Mouse (Mus musculus) embryonic facial prominence, embryonic 14.5 days (tissue): ENCODE measurements around the gene Ehhadh. TPM values are rescaled to one million over a fixed set of nuclear protein-coding genes. Genes with fewer than 3 reads are reported as not detected.

Experiments used
- ATAC-seq: fragments of 200-750 bp; cut with Nextera tagmentation; 2 replicates; pipeline ENCODE4 v1.8.0; 2017; ENCODE audit warnings: low read depth, moderate number of reproducible peaks, moderate TSS enrichment
- DNase-seq: peaks from one replicate; pipeline ENCODE4 v3.0.0-alpha.2; 2015; ENCODE audit warnings: low spot score
- H3K27ac ChIP-seq: fragments of 300-500 bp; sonication (generic); replicated peaks from 2 replicates; pipeline ENCODE4 v1.5.1; 2014; ENCODE audit warnings: low read depth, mild to moderate bottlenecking, low read length, moderate library complexity
- H3K27me3 ChIP-seq: fragments of 300-500 bp; sonication (generic); replicated peaks from 2 replicates; pipeline ENCODE4 v1.6.1; 2014; ENCODE audit warnings: low read length; ENCODE audit not compliant: control insufficient read depth, insufficient read depth
- H3K36me3 ChIP-seq: fragments of 300-500 bp; sonication (generic); 2 replicates; pipeline ENCODE4 v1.6.1; 2014; ENCODE audit warnings: low read length, mixed read lengths; ENCODE audit not compliant: control insufficient read depth, insufficient read depth
- H3K4me1 ChIP-seq: fragments of 300-500 bp; sonication (generic); 2 replicates; pipeline ENCODE4 v1.6.1; 2014; ENCODE audit warnings: antibody characterized with exemption, low read length; ENCODE audit not compliant: control insufficient read depth, insufficient read depth
- H3K4me2 ChIP-seq: fragments of 300-500 bp; sonication (generic); 2 replicates; pipeline ENCODE4 v1.6.1; 2014; ENCODE audit warnings: low read depth, mild to moderate bottlenecking, low read length, moderate library complexity, mixed read lengths
- H3K4me3 ChIP-seq: fragments of 300-500 bp; sonication (generic); 2 replicates; pipeline ENCODE4 v1.5.1; 2014; ENCODE audit warnings: low read depth, mild to moderate bottlenecking, low read length
- H3K9ac ChIP-seq: fragments of 300-500 bp; sonication (generic); 2 replicates; pipeline ENCODE4 v1.6.1; 2014; ENCODE audit warnings: low read depth, mild to moderate bottlenecking, low read length, moderate library complexity, mixed read lengths
- H3K9me3 ChIP-seq: fragments of 300-500 bp; sonication (generic); 2 replicates; pipeline ENCODE4 v1.6.1; 2016; ENCODE audit warnings: low read length; ENCODE audit not compliant: control insufficient read depth
- WGBS: fragments of 180-500 bp; shearing (Covaris S2); extraction: QIAGEN DNeasy Blood & Tissue Kit; methylation state at CpG from one replicate; pipeline ENCODE4 v1.1.7; 2014; 5-methylcytosine and 5-hydroxymethylcytosine counted together
- polyA plus RNA-seq: library from polyadenylated mRNA; unstranded; fragments of >200 nt; fragmentation: Nextera tagmentation; extraction: Ambion mirVana; gene quantifications from 2 replicates; pipeline ENCODE4 v1.2.1, GENCODE M21; 2014

The Ehhadh gene
- polyA plus RNA-seq, 1 experiment from 2014 or later = 2.2 TPM

GRCm38 (mm10) chr16:21741542-21741941 lies 46.1 kb downstream of the Ehhadh start:
- Histone ChIP-seq H3K27ac (no peak overlapping the region), H3K4me3 (no peak overlapping the region), H3K4me2 (no peak overlapping the region), H3K36me3 (no peaks in the 10 kb centered on the region), H3K9ac (no peak overlapping the region), H3K27me3 (no peaks in the 10 kb centered on the region), H3K4me1 (no peaks in the 10 kb centered on the region), H3K9me3 (no peaks in the 10 kb centered on the region)
- no peak for DNase-seq
- WGBS = 87% methylated on average over 3 of the region's 3 CpGs
- no peak for ATAC-seq

- 89% methylated on average over 1 of the region's 1 CpGs for WGBS
- no peaks in the 10 kb centered on the region for H3K36me3 ChIP-seq
- no peaks in the 10 kb centered on the region for H3K4me1 ChIP-seq
- no peaks in the 10 kb centered on the region for H3K9me3 ChIP-seq
- DNase-seq = no peak
- no peak overlapping the region for H3K9ac ChIP-seq
- no peak overlapping the region for H3K4me3 ChIP-seq
- no peak overlapping the region for H3K4me2 ChIP-seq
- H3K27me3 ChIP-seq = no peaks in the 10 kb centered on the region
- H3K27ac ChIP-seq = no peak overlapping the region
- ATAC-seq = no peak
Measured at GRCm38 (mm10) chr16:21735638-21736037, 52.0 kb downstream of the Ehhadh start.

GRCm38 (mm10) chr16:21727897-21728364 lies 59.7 kb downstream of the Ehhadh start:
- Histone ChIP-seq H3K4me1 (no peaks in the 10 kb centered on the region; the same call in 1 of the 2 replicates), H3K4me2 (peak overlapping the region; percentile 27; the same call in 1 of the 2 replicates), H3K27ac (no peak overlapping the region), H3K9ac (0 out of 2 replicates have a peak overlapping the region, but pooled peaks have one; percentile 14), H3K36me3 (no peaks in the 10 kb centered on the region), H3K27me3 (no peaks in the 10 kb centered on the region), H3K4me3 (peak overlapping the region; percentile 15; the same call in 1 of the 2 replicates), H3K9me3 (no peaks in the 10 kb centered on the region)
- 39% methylated on average over 10 of the region's 10 CpGs for WGBS
- DNase-seq (peak; percentile 86), ATAC-seq (no peak)

GRCm38 (mm10) chr16:21727421-21727820 lies 60.2 kb downstream of the Ehhadh start:
- WGBS = 87% methylated on average over 3 of the region's 3 CpGs
- ATAC-seq = no peak
- H3K4me3 ChIP-seq = no peak overlapping the region

GRCm38 (mm10) chr16:21724261-21724660 lies 63.3 kb downstream of the Ehhadh start:
- Histone ChIP-seq H3K9me3 (no peaks in the 10 kb centered on the region), H3K4me1 (no peaks in the 10 kb centered on the region; the same call in 1 of the 2 replicates), H3K36me3 (no peaks in the 10 kb centered on the region), H3K27ac (no peak overlapping the region), H3K27me3 (no peaks in the 10 kb centered on the region), H3K4me3 (no peak overlapping the region), H3K4me2 (no peak overlapping the region), H3K9ac (no peak overlapping the region)
- ATAC-seq = no peak
- DNase-seq = no peak
- WGBS = 79% methylated on average over 1 of the region's 1 CpGs

More at GRCm38 (mm10) chr16:21727421-21727820, 60.2 kb downstream of the Ehhadh start:
- no peak for DNase-seq
- no peaks in the 10 kb centered on the region for H3K36me3 ChIP-seq
- H3K27ac ChIP-seq = no peak overlapping the region
- no peak overlapping the region for H3K9ac ChIP-seq
- no peaks in the 10 kb centered on the region for H3K9me3 ChIP-seq
- H3K4me1 ChIP-seq = no peaks in the 10 kb centered on the region; the same call in 1 of the 2 replicates
- no peaks in the 10 kb centered on the region for H3K27me3 ChIP-seq
- H3K4me2 ChIP-seq = no peak overlapping the region

- ATAC-seq = no peak
- 87% methylated on average over 7 of the region's 7 CpGs for WGBS
Measured at GRCm38 (mm10) chr16:21719770-21720169, 67.8 kb downstream of the Ehhadh start.

GRCm38 (mm10) chr16:21714516-21714915 lies 73.1 kb downstream of the Ehhadh start:
- ATAC-seq (no peak), DNase-seq (no peak)
- H3K4me1 ChIP-seq = no peaks in the 10 kb centered on the region
- no peaks in the 10 kb centered on the region for H3K36me3 ChIP-seq
- no peak overlapping the region for H3K4me2 ChIP-seq
- H3K9ac ChIP-seq = no peak overlapping the region
- WGBS = 79% methylated on average over 10 of the region's 10 CpGs
- H3K9me3 ChIP-seq = no peaks in the 10 kb centered on the region
- no peaks in the 10 kb centered on the region for H3K27me3 ChIP-seq
- H3K4me3 ChIP-seq = no peak overlapping the region
- no peak overlapping the region for H3K27ac ChIP-seq

More at GRCm38 (mm10) chr16:21719770-21720169, 67.8 kb downstream of the Ehhadh start:
- Histone ChIP-seq H3K9me3 (no peaks in the 10 kb centered on the region), H3K4me1 (no peaks in the 10 kb centered on the region), H3K27me3 (no peaks in the 10 kb centered on the region), H3K4me2 (no peak overlapping the region), H3K36me3 (no peaks in the 10 kb centered on the region), H3K4me3 (no peak overlapping the region), H3K9ac (no peak overlapping the region), H3K27ac (no peak overlapping the region)
- no peak for DNase-seq

Other genes starting within 250 kb of the Ehhadh start
- gene 2510009E07Rik, start 93.1 kb downstream of the Ehhadh start, polyA plus RNA-seq = 22.9 and 23.9 TPM in 2 replicates
- 0.84 and 0.95 TPM in 2 replicates for gene Map3k13, start 6.5 kb upstream of the Ehhadh start, polyA plus RNA-seq
- gene Tmem41a, start 159.7 kb upstream of the Ehhadh start, polyA plus RNA-seq = 39.1 and 41.1 TPM in 2 replicates
- 0.71 and 1.2 TPM in 2 replicates for gene Liph, start 207.9 kb upstream of the Ehhadh start, polyA plus RNA-seq
- 44.4 and 47.3 TPM in 2 replicates for gene Senp2, start 221.7 kb upstream of the Ehhadh start, polyA plus RNA-seq